Mouse (Mus musculus): Measurements from ENCODE around the gene Cpsf3. TPM values are rescaled to one million over a fixed set of nuclear protein-coding genes. Genes with fewer than 3 reads are reported as not detected.

The Cpsf3 gene
- 145 and 148 TPM in 2 replicates for polyA plus RNA-seq (2014; fragmentation: Nextera tagmentation; extraction: Ambion mirVana)

DNA sequence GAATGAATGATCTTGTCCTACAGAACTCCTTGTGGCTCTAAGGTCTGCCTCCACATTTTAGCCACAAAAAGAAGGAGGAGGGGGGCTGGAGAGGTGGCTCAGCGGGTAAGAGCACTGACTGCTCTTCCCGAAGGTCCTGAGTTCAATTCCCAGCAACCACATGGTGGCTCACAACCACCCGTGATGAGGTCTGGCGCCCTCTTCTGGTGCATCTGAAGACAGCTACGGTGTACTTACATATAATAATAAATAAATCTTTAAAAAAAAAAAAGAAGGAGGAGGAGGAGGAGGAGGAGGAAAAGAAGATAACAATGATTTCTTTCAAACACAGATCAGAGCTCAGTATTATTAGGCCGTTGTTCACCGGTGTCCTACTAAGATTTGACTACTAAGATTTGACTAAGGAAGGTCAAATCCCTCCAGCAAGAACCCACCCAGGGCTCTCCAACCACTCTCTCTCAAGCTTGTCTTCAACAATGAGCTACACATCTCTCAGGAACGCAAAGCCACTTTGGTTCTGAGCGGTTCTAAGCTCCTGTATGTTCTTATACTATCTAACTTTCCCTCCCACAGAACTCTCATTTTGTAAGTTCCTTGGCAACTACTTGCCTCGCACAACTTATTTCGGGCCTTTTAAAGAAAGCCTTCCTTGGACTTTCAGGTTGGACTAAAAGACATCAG is at the start of gene Cpsf3:
TSS of gene Cpsf3 (plus strand) at position 631 of the 681 bp plus-strand sequence.
- H3K4me2 ChIP-seq (ENCODE audit: low read depth, low read length): peak within 1 kb of the TSS; percentile 47
- whole genome bisulfite sequencing: 57% methylated on average over 11 of the region's 11 CpGs
- peak within 1 kb of the TSS; percentile 81 for H3K9ac ChIP-seq (replicated peaks; ENCODE audit: low read length)
- no peaks in the 10 kb centered on the region for H3K4me1 ChIP-seq (ENCODE audit: control insufficient read depth, insufficient read depth, low read length)
- ATAC-seq (replicated peaks; ENCODE audit: insufficient number of reproducible peaks, low FRiP score, low TSS enrichment, low read depth): no peak
- DNase-seq (ENCODE audit: low spot score): no peak
- peak within 1 kb of the TSS; percentile 61 for H3K4me3 ChIP-seq (ENCODE audit: low read depth, low read length)
- H3K27me3 ChIP-seq (ENCODE audit: control insufficient read depth, insufficient read depth, low read length): no peaks in the 10 kb centered on the region
- H3K27ac ChIP-seq (replicated peaks; ENCODE audit: low read depth, low read length): peak within 1 kb of the TSS; percentile 57; the same call in 1 of the 2 replicates
- no peaks in the 10 kb centered on the region for H3K9me3 ChIP-seq (replicated peaks; ENCODE audit: control insufficient read depth, low read length)
- no peaks in the 10 kb centered on the region for H3K36me3 ChIP-seq (replicated peaks; ENCODE audit: control insufficient read depth, insufficient read depth, low read depth, low read length)

DNA sequence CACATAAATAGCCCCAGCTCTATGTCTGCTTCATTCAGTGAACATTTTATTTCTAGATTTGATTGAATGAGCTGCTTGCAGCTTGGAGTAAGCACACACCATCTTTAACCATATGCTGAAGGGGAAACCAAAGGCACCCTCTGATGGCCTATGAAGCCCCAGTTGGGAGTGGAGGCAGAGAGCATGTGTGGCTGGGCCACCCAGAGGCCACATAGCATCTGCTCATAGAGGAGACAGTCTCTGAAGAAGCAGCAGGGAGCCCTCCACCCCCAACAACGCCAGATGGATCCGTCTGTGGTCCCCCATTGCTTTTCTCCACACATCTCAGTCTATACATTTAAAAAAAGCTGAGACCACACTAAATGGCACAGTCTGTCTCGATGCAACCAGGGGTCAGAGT is 43.2 kb upstream of the Cpsf3 start:
- Histone ChIP-seq H3K4me1 (ENCODE audit: control insufficient read depth, insufficient read depth, low read length) (no peaks in the 10 kb centered on the region), H3K27me3 (ENCODE audit: control insufficient read depth, insufficient read depth, low read length) (no peaks in the 10 kb centered on the region), H3K4me2 (ENCODE audit: low read depth, low read length) (no peak overlapping the region), H3K9me3 (replicated peaks; ENCODE audit: control insufficient read depth, low read length) (no peaks in the 10 kb centered on the region), H3K4me3 (ENCODE audit: low read depth, low read length) (no peak overlapping the region), H3K36me3 (replicated peaks; ENCODE audit: control insufficient read depth, insufficient read depth, low read depth, low read length) (no peaks in the 10 kb centered on the region; the same call in none of the 2 replicates), H3K27ac (replicated peaks; ENCODE audit: low read depth, low read length) (no peak overlapping the region), H3K9ac (replicated peaks; ENCODE audit: low read length) (no peak overlapping the region)
- WGBS: 85% methylated on average over 3 of the region's 3 CpGs
- DNase-seq (ENCODE audit: low spot score) (no peak), ATAC-seq (replicated peaks; ENCODE audit: insufficient number of reproducible peaks, low FRiP score, low TSS enrichment, low read depth) (no peak)

DNA sequence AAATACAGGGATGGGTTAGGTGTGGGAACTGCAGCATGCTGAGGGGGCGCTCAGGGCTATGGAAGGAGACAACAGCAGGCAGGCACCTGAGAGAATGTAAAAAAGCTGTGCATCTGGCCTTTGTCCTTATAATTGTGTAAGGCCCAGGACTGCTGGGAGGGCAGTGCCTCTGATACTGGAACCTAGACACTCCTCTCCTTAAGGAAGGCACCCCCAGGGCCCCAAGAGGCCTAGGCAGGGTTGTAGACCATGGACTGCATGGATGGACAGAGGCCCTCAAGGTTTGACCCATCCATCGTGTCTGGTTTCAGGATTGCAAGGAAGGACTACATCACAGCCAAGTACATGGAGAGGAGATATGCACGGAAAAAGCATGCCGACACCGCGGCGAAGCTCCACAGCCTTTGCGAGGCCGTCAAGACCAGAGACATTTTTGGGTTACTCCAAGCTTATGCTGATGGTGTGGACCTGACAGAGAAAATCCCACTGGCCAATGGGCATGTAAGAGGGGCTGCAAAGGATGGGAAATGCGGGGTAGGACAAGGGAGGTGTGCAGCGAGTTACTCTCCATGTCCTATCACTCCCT is 40.7 kb upstream of the Cpsf3 start:
- no peak overlapping the region for H3K9ac ChIP-seq (replicated peaks; ENCODE audit: low read length)
- no peak overlapping the region for H3K4me3 ChIP-seq (ENCODE audit: low read depth, low read length)
- H3K4me1 ChIP-seq (ENCODE audit: control insufficient read depth, insufficient read depth, low read length): no peaks in the 10 kb centered on the region
- 95% methylated on average over 11 of the region's 11 CpGs for WGBS
- ATAC-seq (replicated peaks; ENCODE audit: insufficient number of reproducible peaks, low FRiP score, low TSS enrichment, low read depth): no peak
- no peak overlapping the region for H3K4me2 ChIP-seq (ENCODE audit: low read depth, low read length)
- H3K36me3 ChIP-seq (replicated peaks; ENCODE audit: control insufficient read depth, insufficient read depth, low read depth, low read length): peaks cover 6% of the 10 kb centered on the region
- no peaks in the 10 kb centered on the region for H3K27me3 ChIP-seq (ENCODE audit: control insufficient read depth, insufficient read depth, low read length)
- no peak overlapping the region for H3K27ac ChIP-seq (replicated peaks; ENCODE audit: low read depth, low read length)
- no peaks in the 10 kb centered on the region for H3K9me3 ChIP-seq (replicated peaks; ENCODE audit: control insufficient read depth, low read length)
- no peak for DNase-seq (ENCODE audit: low spot score)

DNA sequence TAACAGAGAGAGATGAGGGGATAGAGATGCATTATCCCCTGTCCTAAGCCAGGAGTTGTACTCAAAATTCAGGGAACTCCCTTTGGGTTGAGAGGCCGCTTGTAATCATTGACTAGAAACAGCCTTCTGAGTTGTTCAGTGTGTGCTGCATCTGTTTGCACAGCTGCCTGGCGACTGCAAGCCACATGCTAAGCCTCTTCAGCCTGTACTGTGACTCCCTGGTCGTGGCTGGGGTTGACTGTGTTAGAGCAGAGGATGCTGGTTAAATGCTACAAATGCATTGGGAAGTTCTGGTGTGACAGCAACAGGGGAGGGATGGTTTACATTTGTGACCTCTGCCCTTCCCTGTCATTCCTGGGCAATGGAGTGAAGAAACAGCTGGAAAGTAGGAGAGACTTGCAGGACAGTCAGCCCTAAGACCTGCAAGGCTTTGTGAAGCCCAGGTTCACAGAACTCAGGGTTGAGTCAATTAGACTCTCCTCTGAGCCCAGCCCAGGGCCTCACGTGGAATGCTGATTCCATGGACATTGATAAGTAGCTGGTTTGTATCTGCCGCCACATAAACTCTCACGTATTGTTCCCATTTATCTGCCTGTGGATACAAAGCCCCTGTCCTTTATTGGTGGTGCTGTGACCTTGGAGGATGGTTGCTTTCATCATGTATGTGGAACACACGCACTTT is 37.3 kb upstream of the Cpsf3 start:
- DNase-seq (ENCODE audit: low spot score) (no peak), ATAC-seq (replicated peaks; ENCODE audit: insufficient number of reproducible peaks, low FRiP score, low TSS enrichment, low read depth) (no peak)
- no peak overlapping the region for H3K9ac ChIP-seq (replicated peaks; ENCODE audit: low read length)
- no peaks in the 10 kb centered on the region for H3K9me3 ChIP-seq (replicated peaks; ENCODE audit: control insufficient read depth, low read length)
- H3K4me2 ChIP-seq (ENCODE audit: low read depth, low read length): no peak overlapping the region
- no peak overlapping the region for H3K4me3 ChIP-seq (ENCODE audit: low read depth, low read length)
- no peaks in the 10 kb centered on the region for H3K27me3 ChIP-seq (ENCODE audit: control insufficient read depth, insufficient read depth, low read length)
- WGBS: 78% methylated on average over 7 of the region's 7 CpGs
- H3K27ac ChIP-seq (replicated peaks; ENCODE audit: low read depth, low read length): no peak overlapping the region
- H3K4me1 ChIP-seq (ENCODE audit: control insufficient read depth, insufficient read depth, low read length): no peaks in the 10 kb centered on the region
- peaks cover 10% of the 10 kb centered on the region for H3K36me3 ChIP-seq (replicated peaks; ENCODE audit: control insufficient read depth, insufficient read depth, low read depth, low read length)

DNA sequence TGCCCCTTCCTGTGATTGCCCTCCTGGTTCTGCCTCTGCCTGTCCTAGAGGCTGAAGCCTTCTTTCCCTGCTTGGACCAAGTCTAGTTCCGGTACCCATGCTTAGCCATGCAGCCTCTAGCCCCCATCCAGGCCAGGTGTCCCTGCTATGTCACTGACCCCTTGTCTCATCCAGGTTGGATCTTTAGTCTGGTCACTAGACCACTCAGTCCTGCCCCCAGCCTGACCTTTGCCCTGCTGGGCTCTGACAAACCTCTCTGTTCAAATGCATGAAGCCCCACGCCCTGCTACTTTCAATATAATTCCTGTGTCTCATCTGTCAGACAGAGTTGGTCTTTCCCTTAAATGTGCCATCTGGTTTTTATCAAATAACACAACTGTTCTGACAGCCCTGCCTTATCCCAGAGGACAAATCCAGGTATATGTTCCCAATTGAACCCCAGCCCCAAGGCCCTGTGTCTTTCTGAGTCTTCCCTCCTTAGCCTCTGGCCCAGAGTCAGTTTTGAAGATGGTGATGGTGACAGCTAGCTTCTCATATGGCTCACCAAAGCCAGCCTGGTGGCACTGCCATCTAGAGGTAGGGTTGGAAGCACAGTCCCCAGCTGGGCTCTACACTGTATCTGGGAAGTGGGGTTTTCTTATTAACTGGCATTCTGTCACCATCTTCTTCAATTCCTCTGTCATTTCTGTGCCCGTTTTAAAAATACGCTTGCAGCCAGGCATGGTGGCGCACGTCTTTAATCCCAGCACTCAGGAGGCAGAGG is 24.5 kb upstream of the Cpsf3 start:
- DNase-seq (ENCODE audit: low spot score) (peak; percentile 12), ATAC-seq (replicated peaks; ENCODE audit: insufficient number of reproducible peaks, low FRiP score, low TSS enrichment, low read depth) (no peak)
- no peaks in the 10 kb centered on the region for H3K27me3 ChIP-seq (ENCODE audit: control insufficient read depth, insufficient read depth, low read length)
- no peak overlapping the region for H3K4me2 ChIP-seq (ENCODE audit: low read depth, low read length)
- peaks cover 2% of the 10 kb centered on the region; the same call in 1 of the 2 replicates for H3K36me3 ChIP-seq (replicated peaks; ENCODE audit: control insufficient read depth, insufficient read depth, low read depth, low read length)
- H3K4me1 ChIP-seq (ENCODE audit: control insufficient read depth, insufficient read depth, low read length): no peaks in the 10 kb centered on the region
- H3K4me3 ChIP-seq (ENCODE audit: low read depth, low read length): no peak overlapping the region
- H3K9me3 ChIP-seq (replicated peaks; ENCODE audit: control insufficient read depth, low read length): no peaks in the 10 kb centered on the region
- no peak overlapping the region for H3K27ac ChIP-seq (replicated peaks; ENCODE audit: low read depth, low read length)
- 87% methylated on average over 6 of the region's 6 CpGs for WGBS
- H3K9ac ChIP-seq (replicated peaks; ENCODE audit: low read length): no peak overlapping the region

DNA sequence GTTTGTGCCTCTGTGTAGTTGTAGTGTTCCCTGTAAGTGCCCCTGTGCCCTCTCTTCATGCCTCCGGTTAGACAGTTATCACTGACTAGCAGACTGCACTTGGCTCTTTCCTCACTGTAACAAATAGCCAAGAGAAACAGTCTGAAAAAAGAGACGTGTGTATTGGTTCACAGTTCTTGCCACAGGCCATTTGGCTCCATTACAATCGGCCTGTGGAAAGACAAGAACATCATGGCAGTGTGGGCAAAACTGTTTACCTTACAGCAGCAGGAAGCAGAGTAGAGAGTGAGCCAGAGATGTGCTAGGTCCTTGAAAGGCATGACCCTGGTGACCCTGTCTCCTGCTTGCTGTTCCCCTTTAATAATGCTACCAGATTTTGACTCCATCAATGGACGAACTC is 23.7 kb upstream of the Cpsf3 start:
- no peak overlapping the region for H3K9ac ChIP-seq (replicated peaks; ENCODE audit: low read length)
- H3K27ac ChIP-seq (replicated peaks; ENCODE audit: low read depth, low read length): no peak overlapping the region
- H3K4me2 ChIP-seq (ENCODE audit: low read depth, low read length): no peak overlapping the region
- no peaks in the 10 kb centered on the region for H3K4me1 ChIP-seq (ENCODE audit: control insufficient read depth, insufficient read depth, low read length)
- H3K9me3 ChIP-seq (replicated peaks; ENCODE audit: control insufficient read depth, low read length): no peaks in the 10 kb centered on the region
- ATAC-seq (replicated peaks; ENCODE audit: insufficient number of reproducible peaks, low FRiP score, low TSS enrichment, low read depth) (no peak), DNase-seq (ENCODE audit: low spot score) (no peak)
- 82% methylated on average over 4 of the region's 4 CpGs for WGBS
- H3K27me3 ChIP-seq (ENCODE audit: control insufficient read depth, insufficient read depth, low read length): no peaks in the 10 kb centered on the region
- H3K4me3 ChIP-seq (ENCODE audit: low read depth, low read length): no peak overlapping the region
- no peaks in the 10 kb centered on the region; the same call in 1 of the 2 replicates for H3K36me3 ChIP-seq (replicated peaks; ENCODE audit: control insufficient read depth, insufficient read depth, low read depth, low read length)

DNA sequence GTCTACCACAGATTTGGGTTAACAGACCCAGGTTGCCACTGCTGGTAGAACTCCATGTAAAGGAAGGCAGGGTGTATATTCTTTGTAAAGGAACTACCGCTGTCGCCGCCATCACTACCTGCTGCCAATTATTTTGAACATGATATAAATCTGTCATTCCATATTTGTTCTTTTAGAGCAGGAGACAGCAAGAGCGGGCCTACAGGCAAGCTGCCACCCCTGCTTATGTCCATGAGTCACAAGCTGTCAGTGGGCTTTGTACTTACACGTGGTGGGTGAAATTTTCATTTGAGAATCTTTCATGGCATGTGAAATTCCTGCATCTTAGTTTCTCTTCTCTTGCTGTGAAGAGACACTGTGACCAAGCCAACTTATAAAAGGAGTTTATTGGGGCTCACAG is 21.9 kb upstream of the Cpsf3 start:
- no peak for DNase-seq (ENCODE audit: low spot score)
- Histone ChIP-seq H3K36me3 (replicated peaks; ENCODE audit: control insufficient read depth, insufficient read depth, low read depth, low read length) (no peaks in the 10 kb centered on the region; the same call in 1 of the 2 replicates), H3K9me3 (replicated peaks; ENCODE audit: control insufficient read depth, low read length) (no peaks in the 10 kb centered on the region), H3K4me1 (ENCODE audit: control insufficient read depth, insufficient read depth, low read length) (no peaks in the 10 kb centered on the region), H3K27ac (replicated peaks; ENCODE audit: low read depth, low read length) (no peak overlapping the region), H3K4me2 (ENCODE audit: low read depth, low read length) (no peak overlapping the region), H3K27me3 (ENCODE audit: control insufficient read depth, insufficient read depth, low read length) (no peaks in the 10 kb centered on the region), H3K9ac (replicated peaks; ENCODE audit: low read length) (no peak overlapping the region), H3K4me3 (ENCODE audit: low read depth, low read length) (no peak overlapping the region)
- 97% methylated on average over 5 of the region's 5 CpGs for WGBS
- ATAC-seq (replicated peaks; ENCODE audit: insufficient number of reproducible peaks, low FRiP score, low TSS enrichment, low read depth): no peak

All from embryonic facial prominence, embryonic 11.5 days (tissue).